Mouse (Mus musculus) megakaryocyte progenitor cell, adult 5-6 weeks (primary cell): ENCODE results near the gene Tstd2. TPM values are rescaled to one million over a fixed set of nuclear protein-coding genes. Genes with fewer than 3 reads are reported as not detected.

ENCODE experiments used
- ATAC-seq: replicated peaks from 2 replicates; pipeline ENCODE4 v1.8.0; 2016; ENCODE audit warnings: mild to moderate bottlenecking, moderate TSS enrichment, inconsistent platforms; ENCODE audit not compliant: poor library complexity
- total RNA-seq, 2 experiments: library from RNA; stranded (forward) in 1 of 2; stranded (reverse) in 1 of 2; fragments of 157-497, 149-512 nt in 1 of 2; fragments of 200-1000 nt in 1 of 2; gene quantifications; 2 replicates each; pipeline versions ENCODE4 v1.2.3 to v1.2.4; 2015 to 2017

Tstd2 gene
- 22.1 and 23.8 TPM in 2 replicates for total RNA-seq (2015)
- total RNA-seq (2017) = 30.9 and 40.3 TPM in 2 replicates

- ATAC-seq = peak; percentile 86
Observed at GRCm38 (mm10) chr4:46138287-46139222, at the start of gene Tstd2, which contains the start of gene Ncbp1. Tstd2 (minus strand) TSS chr4:46138694. Ncbp1 (plus strand) TSS chr4:46138613.

- ATAC-seq = peak; percentile 39
Observed at GRCm38 (mm10) chr4:46186466-46186865, 48.0 kb upstream of the Tstd2 start.

- no peak for ATAC-seq
Observed at GRCm38 (mm10) chr4:46185890-46186289, 47.4 kb upstream of the Tstd2 start.

GRCm38 (mm10) chr4:46185423-46185822 lies 46.9 kb upstream of the Tstd2 start:
- no peak for ATAC-seq

DNA sequence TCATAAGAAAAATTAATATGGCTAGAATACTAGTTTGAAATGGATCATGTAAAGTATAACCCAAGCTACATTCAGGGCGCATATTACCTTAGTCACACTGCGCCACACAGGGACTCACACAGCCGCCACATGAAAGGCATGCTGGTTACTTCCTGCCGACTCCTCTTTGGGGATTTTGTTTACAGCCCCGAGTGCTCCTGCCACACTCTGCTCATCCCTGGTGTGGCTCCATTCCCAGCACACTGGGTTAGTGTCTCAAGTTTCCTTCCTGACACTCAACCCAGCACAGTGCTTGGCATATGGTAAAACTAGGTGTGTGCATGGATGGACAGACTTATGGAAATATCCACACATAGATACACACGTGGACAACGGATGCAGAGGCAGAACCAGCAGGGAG lies 43.7 kb upstream of the Tstd2 start:
- ATAC-seq = no peak

- ATAC-seq = no peak
Observed at GRCm38 (mm10) chr4:46181168-46181567, 42.7 kb upstream of the Tstd2 start.

- ATAC-seq = no peak
Observed at GRCm38 (mm10) chr4:46177496-46177895, 39.0 kb upstream of the Tstd2 start.

GRCm38 (mm10) chr4:46177018-46177417 lies 38.5 kb upstream of the Tstd2 start:
- no peak for ATAC-seq

- ATAC-seq = peak; percentile 54; the same call in 1 of the 2 replicates
Observed at GRCm38 (mm10) chr4:46176313-46176712, 37.8 kb upstream of the Tstd2 start.

DNA sequence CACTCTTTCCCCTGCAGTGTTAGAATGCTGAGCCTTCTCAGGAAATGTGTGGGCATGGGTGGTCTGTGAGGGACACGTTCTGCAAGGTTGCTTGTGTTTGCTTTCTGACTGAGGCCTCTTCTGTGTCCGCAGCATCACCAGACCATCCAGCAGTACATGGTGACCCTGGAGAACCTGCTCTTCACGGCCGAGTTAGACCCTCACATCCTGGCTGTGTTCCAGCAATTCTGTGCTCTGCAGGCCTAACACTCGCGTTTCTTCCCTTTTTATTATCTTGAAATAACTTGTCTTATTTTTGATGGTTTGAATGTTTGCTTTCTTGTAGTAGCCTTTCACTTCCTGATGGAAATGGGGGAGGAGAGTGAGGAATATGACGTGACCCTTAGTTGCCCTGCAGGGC lies 33.3 kb upstream of the Tstd2 start:
- ATAC-seq = no peak

- 0 out of 2 replicates have a peak, but pooled peaks have one; percentile 20 for ATAC-seq
Observed at GRCm38 (mm10) chr4:46165831-46166230, 27.3 kb upstream of the Tstd2 start.

DNA sequence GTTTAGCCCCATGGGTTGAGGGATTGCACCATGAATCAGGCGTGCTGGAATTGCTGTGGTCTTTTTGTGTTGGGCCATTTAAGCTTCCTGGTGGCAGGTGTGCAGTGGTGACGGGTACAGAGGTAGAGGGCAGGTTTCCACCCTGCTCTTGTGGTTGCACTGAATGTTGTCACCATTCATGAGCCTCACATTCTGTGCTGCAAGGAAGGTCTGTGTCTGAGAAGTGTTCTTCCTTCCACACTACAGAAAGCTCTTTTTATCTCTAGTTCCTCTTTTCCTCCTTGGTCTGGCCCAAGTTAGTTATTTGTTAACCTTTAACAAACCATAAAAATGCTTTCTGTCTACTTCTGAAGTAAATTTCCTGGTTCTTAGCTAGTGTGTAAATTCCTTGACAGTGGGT lies 25.5 kb upstream of the Tstd2 start:
- peak; percentile 83 for ATAC-seq

DNA sequence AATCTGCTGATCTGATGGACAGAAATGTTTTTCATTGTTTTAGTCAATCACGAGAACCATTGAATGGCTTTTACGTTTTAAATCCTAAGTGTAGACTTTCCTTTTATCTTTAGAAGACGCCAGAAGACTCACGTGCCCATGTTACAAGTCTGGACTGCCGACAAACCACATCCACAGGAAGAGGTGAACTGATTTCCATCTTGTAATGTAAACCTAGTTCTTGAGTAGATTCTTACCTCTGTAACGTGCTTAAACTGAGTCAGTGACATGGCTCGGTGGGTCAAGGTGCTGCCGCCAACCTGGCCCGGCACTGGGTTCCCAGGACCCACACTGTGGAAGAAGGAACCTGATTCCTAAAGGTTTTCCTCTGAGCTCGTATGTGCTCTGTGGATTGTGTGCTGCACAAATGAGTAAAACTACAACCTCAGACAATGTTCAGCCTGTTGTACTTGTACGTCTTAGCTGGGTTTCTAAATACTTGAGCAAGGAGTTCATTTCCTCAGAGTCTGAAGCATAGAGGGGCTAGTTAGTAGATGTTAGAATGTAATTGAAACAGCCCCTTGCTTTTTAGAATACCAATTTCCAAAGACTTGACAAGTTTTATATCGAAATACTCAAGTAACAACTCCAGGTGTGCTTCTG lies 13.5 kb upstream of the Tstd2 start:
- ATAC-seq = no peak

DNA sequence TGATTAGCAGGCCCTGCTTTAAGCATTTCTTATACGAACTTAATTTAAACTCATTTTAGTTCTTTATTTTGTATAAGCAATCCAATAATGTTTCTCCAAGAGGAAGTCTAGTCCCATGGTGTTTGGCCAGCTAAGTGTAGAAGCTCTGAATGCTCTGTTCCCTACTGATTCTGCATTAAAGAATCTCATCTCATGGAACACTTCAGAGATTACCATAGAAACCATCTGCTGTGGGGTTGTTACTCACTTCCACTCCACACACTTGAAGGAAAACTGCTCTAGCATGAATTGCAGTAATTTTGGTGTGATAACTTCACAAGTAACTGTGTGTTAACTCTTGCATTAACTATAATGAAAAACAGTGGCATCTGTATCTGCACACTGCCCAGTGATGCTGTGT lies 8.4 kb upstream of the Tstd2 start:
- no peak for ATAC-seq

- peak; percentile 65 for ATAC-seq
Observed at GRCm38 (mm10) chr4:46144323-46144722, 5.8 kb upstream of the Tstd2 start.

- peak; percentile 33 for ATAC-seq
Observed at GRCm38 (mm10) chr4:46137629-46138286, 736 bp downstream of the Tstd2 start.

DNA sequence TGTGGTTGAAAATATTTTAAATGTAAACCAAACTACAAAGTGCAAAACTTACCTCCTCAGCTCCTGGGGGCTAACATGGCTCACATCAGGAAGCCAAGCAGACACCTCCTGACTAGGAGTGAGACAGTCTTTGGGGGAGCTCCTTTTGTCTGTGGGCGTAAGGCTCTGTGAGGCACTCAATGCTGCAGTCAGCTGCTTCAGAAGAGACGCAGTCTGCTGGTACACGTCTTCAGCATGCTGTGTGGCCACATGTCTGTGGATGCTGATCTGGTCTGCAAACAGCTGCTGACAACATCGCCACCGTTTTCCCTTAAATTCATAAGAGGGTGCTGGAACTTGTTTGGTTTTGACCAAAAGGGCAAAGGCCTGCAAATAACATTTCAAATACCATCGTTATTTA lies 6.7 kb downstream of the Tstd2 start:
- ATAC-seq = no peak

GRCm38 (mm10) chr4:46130221-46130620 lies 8.3 kb downstream of the Tstd2 start:
- ATAC-seq = peak; percentile 87

GRCm38 (mm10) chr4:46129311-46130004 lies 9.0 kb downstream of the Tstd2 start:
- ATAC-seq = no peak

DNA sequence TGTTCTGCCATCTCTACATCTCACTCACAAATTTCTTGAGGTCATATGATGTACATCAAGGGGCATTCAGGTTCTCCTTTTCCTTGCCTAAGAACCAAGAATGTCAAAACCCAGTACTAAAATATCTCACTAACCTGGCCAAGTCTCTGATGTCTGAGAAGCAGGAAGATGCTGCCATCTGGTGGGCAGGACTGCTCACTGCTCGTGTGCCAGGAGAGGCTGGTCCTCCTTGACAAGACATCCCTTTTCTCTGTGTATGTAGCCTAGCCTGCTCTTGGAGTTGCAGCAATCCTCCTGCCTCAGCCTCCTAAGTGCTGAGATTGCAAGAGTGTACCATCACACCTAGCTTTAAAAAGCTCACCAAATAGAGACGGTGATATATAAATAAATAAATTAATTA lies 12.0 kb downstream of the Tstd2 start:
- peak; percentile 91 for ATAC-seq

GRCm38 (mm10) chr4:46123358-46123757 lies 15.1 kb downstream of the Tstd2 start:
- no peak for ATAC-seq
